Mouse (Mus musculus): Measurements from ENCODE around the gene Pla2g3.
A peak's percentile ranks its signal among the peaks of the same experiment; 100 is the strongest.

Pla2g3 gene

GRCm38 (mm10) chr11:3495496-3495895 is 7.4 kb downstream of the Pla2g3 start:
- DNase-seq = no peak

- DNase-seq = peak; percentile 65
Measured at GRCm38 (mm10) chr11:3496756-3497155, 8.7 kb downstream of the Pla2g3 start.

DNA sequence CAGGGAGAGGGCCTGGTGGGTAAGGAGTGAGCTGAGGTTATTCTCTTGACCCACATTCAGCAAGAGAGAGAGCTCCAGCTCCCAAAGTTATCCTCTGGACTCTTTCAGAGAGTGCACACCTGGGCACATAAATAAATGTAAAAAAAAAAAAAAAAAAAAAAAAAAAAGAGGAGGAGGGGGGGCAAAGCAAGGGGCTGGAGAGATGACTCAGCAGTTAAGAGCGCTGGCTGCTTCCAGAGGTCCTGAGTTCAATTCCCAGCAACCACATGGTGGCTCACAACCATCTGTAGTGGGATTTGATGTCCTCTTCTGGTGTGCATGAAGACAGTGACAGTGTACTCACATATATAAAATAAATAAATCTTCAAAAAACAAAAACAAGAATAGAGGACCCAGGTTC is 9.2 kb downstream of the Pla2g3 start:
- DNase-seq = no peak

DNA sequence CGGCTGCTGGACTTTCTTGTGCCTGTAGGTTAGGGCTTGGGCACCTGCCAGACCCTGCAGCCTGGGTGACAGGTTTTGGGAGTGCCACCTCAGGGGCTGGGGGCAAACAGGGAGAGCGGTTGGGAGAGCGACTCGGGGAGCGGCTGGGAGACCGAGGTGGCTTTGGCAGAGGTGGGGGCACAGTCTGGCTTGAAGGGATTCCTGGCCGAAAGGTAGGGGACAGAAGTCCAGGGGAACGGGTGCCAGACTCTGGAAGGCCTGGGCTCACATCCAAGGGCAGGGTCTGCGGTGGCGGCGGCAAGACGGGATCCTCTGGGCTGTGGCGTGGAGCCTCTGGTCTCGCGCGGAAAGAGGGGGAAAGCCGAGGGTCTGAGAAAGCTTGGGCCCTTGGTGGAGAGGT is 14.0 kb downstream of the Pla2g3 start:
- no peak for DNase-seq

GRCm38 (mm10) chr11:3502459-3503072 is 14.5 kb downstream of the Pla2g3 start:
- DNase-seq = no peak

- DNase-seq = no peak
Measured at GRCm38 (mm10) chr11:3503755-3504693, 15.9 kb downstream of the Pla2g3 start.

GRCm38 (mm10) chr11:3508226-3508625 is 20.1 kb downstream of the Pla2g3 start:
- DNase-seq = no peak

DNA sequence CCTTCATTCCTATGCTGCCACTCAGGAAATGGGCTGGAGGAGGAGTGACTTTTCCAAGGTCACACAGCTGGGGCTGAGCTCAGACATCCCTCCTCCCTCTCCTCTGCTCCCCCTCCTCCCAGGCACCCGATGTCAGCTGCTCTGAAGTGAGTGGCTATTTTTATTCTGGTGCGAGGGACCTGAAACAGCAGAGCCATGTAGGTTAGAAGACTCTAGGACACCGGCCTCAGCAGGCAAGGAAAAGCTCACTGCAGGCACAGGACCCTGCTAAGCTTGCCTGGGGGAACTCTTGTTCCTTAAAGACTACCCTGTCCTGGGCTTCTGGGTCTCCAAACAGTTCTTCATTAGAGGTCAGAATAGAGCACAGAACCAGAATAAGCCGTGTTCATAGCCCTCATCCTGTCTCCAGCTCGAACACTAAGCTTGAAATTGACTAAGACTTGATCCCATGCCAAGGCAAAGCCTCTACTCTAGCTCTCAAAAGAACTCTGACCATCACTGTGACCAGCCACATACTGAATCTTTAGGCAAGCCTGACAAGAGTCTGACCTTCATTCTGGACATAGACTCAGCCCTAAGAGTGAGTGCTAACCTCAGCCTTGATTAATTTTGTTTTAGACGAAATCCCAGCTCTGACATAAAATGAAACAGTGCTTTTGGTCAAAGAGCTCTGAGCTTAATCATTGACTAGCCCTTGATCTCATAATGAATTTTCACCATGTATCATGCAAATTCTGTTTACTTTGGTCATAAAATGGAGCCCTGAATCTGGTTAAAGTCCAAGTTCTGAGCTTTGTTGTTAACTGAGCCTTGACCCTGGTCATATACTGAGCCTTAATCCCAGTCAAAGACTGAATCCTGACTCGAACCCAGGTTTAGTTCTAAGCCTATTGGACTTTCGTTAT is 21.3 kb downstream of the Pla2g3 start:
- no peak for DNase-seq

DNA sequence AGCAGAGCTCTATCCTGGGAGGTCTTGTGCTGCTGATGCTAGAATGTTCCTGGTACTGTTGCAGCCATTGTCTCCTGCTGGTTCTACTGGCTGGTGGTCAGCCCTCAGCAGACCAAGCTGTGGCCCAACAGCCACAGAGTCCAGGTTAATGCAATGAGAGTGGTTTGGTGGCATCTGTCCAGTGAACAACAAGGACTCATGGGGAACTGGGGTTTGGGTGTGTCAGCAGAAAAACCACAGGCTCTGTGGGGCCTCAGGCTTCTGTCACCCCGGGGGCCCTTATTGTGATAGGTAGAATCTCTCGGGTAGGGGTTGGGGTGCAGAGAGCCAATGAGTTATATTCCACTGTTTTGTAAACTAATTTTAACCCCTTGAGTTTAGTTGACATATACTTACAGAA is 22.2 kb downstream of the Pla2g3 start:
- DNase-seq = no peak

DNA sequence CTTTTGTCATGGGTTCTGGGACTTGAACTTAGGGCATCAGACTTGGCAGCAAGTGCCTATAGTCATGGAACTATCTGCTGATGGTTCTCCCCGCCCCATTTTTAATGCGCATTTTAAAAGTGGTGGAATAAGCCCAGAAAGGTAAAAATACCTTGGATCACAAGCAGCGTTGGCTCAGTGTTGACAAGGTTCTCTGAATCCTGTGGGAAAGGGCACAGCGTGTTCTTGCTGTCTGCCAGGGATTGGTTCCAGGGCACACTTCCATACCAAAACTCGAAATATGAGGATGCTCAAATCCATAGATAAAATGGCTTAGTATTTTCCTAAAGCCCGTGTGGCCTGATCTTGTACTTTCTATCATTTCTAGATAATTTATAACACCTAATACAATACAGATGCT is 25.2 kb downstream of the Pla2g3 start:
- DNase-seq = no peak

DNA sequence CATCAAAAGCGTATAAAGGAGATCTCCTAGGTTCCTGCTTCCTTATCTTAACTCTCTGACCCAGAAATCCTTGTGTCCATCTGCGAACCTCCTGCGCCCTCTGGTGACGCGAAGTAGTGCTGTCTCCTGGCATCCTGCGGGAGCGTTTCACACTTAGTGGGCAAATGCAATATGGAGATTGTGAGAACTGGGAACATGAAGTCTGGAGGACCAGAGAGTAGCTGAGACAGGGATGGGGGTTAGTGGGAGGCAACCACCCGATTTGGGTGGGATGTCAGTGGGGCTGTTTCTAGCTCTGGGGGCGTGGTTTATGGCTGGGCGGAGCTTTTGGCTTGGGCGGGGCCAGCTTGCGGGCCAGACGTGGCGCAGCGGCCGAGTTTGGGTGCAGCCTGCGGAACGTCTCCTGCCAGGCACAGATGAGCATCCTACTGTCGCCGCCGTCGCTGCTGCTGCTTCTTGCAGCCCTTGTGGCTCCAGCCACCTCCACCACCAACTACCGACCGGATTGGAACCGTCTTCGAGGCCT is 26.5 kb downstream of the Pla2g3 start, which contains the start of gene Selenom:
Gene Selenom, plus strand, starts transcription at position 156 of the 526 bp plus-strand sequence.
- DNase-seq = peak; percentile 95

DNA sequence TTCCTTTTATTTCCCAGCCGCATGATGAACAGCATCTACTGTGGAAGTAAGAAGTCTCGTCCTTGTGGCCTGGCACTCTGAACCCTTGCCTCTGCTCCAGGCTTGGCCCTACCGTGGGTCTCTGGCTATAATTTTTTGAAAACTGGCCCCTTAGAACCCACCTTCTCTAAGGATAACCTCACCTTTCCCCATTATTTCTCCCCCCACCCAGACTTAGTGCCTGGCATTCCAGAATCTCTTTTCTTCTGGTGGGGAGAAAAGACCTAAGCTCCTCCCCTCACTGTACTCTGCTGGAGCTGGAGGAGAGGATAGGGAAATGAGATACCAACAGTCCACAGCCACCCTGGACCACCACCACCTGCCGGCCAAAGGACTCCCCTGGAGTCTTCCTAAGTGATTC is 27.1 kb downstream of the Pla2g3 start:
- DNase-seq = no peak

- DNase-seq = peak; percentile 42
Measured at GRCm38 (mm10) chr11:3515637-3516036, 27.6 kb downstream of the Pla2g3 start.

DNA sequence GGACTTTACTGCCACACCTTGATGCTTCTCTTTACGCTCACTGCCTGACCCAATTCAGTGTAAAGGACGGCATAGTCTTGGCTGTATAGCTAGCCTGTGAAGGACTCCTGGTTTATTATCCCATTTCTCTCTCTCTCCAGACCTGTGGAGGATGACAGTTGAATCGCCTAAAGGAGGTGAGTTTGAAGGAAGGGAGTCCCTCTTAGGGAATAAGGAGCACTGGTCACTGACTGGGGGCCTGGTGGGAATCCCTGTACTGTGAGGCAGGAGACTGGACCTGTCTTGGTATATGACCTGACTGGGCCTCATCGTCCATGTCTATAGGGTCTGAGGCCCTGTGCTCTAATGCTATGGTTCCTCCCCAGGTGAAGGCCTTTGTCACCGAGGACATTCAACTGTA is 28.0 kb downstream of the Pla2g3 start:
- no peak for DNase-seq

DNA sequence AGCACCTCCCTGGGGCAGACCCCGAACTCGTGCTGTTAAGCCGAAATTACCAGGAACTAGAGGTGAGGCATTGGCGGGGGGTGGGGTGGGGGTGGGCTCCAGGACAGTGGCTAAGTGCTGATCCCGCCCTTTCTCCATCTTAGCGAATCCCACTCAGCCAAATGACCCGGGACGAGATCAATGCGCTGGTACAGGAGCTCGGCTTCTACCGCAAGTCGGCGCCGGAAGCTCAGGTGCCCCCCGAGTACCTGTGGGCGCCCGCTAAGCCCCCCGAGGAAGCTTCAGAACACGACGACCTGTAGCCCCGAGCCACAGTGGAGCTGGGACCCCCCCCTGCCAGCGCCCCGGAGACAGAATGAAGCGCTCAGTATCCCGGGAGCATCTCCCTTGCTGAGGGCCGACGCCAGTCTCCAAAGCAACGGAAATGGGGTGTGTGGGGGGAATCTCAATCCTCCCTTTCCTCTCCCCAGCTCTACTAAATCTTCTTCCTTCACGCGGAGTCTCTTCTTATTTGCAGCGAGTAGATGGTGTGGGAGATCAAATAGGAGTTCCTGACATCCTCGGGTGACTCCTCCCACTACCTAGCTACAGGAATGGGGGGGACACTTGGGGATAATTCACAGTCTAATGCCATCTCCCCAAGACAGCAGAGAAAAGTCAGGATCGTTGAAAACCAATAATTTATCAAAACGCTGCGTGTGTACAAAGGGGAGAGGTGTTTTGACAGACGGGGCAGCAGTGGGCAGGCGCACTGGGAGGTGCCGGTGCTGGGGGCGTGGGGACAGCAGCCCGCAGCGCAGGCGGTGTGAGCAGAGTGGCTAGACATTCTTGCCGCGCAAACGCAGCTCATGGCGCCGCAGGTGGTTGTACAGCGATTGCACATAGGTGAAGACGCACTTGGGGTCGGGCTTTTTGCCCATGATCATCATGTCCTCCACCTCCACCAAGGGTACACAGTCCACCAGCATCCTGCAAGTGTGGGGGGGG is 29.1 kb downstream of the Pla2g3 start:
- DNase-seq = peak; percentile 79

DNA sequence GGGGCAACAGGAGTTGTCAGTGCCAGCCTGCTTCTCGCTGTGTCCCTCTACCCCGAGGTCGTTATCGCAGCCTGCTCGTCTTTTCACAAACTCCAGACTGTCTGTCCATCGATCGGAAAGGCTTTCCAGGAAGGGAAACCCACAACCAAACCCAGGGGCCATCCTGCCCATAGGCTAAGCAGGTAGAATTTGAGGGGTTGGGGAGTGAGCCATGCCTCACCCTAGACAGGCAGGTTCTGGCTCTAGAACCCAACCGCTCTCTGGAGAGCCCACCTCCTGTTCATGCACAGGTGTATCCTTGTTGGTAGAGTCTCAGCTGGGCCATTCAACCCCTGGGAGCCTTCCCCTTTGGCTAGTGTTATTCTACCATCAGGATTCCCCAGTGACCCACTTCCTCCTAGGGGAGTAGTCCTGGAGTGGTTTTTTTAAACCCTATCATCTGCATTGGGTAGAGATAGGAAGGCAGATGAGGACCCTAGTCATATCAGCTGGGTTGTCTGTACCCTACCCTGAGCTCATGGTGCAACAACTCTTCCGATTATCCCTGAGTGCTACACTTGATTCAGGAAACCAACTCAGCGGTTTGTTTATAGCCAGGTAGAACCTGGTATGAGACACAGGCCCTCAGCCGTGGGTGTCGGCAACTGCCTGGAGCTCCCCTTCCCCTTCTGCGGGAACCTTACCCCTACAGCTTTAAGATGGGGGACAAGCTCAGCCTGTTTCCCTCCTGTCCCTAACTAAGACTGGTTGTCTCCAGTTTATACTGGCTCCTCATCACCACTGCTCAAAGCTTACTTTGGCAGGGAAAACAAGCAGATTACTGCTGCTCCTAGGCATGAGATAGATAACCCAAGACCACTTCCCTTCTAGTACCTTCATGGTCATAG is 30.0 kb downstream of the Pla2g3 start:
- no peak for DNase-seq

DNA sequence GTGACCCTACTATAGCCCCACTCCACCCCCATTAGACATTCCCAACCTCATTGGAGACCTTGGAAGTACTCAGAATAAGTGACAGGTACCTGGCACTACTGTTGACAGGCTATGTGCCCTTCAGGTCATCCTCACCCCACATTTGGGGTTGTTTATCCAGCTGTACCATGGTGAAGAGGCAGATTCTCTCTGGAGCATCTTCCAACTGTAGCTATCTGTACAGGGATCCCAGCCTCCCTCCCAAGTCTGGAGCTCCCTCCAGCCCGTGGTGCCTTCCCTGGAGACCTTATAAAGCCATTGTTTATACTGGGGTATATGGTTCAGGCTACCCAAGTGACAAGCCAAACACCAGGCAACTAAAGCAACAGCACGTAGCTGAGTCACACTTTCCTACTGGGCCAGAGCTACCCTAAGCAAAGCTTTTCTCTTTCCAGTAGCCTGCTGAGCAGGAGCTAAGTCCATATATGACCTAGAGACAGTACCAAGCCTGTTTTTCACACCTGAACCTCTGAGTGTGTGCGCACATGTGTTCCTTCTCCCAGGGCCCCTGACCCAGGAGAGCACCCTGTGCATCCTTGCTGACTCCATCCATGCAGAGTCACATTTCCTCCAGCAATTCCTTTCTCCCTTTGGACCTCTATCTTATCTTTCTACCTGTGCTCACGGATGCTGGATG is 31.1 kb downstream of the Pla2g3 start:
- no peak for DNase-seq

DNA sequence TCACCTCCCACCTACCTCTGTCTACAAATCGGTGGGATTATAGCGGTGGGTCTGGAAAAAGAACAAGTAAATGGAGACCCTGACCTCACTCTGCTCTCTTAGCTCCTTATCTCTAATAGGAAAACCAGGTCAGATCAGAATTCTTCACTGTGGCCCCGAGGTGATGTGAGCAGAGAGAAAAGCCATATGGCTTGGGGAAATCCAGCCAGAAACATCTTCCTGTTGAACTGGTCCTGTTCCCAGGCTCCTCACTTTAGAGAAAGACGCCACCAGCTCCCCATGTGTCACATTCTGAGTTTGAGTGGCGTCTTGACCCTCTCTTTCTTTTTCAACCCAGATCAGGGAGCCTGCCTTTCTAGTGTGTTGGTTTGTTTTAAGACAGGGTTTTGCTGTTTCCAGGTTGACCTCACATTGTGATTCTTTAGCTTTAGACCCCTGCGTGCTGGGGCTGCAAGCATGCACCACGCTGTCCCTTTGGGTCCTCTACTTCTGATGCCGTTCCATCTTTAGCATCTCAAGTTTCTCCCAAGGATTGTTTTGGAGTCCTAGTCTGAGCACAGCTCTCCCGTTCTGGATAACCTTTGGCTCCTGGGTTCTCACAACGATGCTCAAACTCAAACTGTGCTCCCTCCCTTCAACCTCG is 31.8 kb downstream of the Pla2g3 start:
- no peak for DNase-seq

- no peak for DNase-seq
Measured at GRCm38 (mm10) chr11:3520919-3521318, 32.8 kb downstream of the Pla2g3 start.

Measured in kidney, postnatal 10 days (tissue).